Mouse (Mus musculus) olfactory bulb, adult 2 months (tissue): ENCODE measurements around the gene Efcab9. TPM values are rescaled to one million over a fixed set of nuclear protein-coding genes. Genes with fewer than 3 reads are reported as not detected.

Source experiments
- H3K27ac ChIP-seq: fragments of 200-500 bp; 2 replicates; pipeline ENCODE4 v1.5.1; 2012; ENCODE audit warnings: low read depth, low read length; ENCODE audit not compliant: insufficient read depth
- H3K4me1 ChIP-seq: fragments of 200-500 bp; 2 replicates; pipeline ENCODE4 v1.6.1; 2012; ENCODE audit warnings: low read length; ENCODE audit not compliant: control insufficient read depth, insufficient read depth
- H3K4me3 ChIP-seq: fragments of 200-500 bp; 2 replicates; pipeline ENCODE4 v1.5.1; 2012; ENCODE audit warnings: mild to moderate bottlenecking, low read depth, low read length, moderate library complexity; ENCODE audit not compliant: insufficient read depth
- CTCF ChIP-seq: fragments of 200-500 bp; IDR thresholded peaks from 2 replicates; pipeline ENCODE4 v1.5.1; 2012; ENCODE audit warnings: low read depth, mild to moderate bottlenecking, low read length, moderate library complexity; ENCODE audit not compliant: insufficient read depth
- POLR2A ChIP-seq: fragments of 200-500 bp; IDR thresholded peaks from 2 replicates; pipeline ENCODE4 v1.6.1; 2012; ENCODE audit warnings: mild to moderate bottlenecking, low read depth, low read length, moderate library complexity; ENCODE audit not compliant: insufficient read depth
- WGBS: fragments of 180-500 bp; shearing (Covaris S2); methylation state at CpG from one replicate; pipeline ENCODE4 v1.1.7; 2018; 5-methylcytosine and 5-hydroxymethylcytosine counted together
- polyA plus RNA-seq: library from polyadenylated mRNA; stranded (reverse); fragments of >200 nt; gene quantifications from 2 replicates; pipeline ENCODE4 v1.2.4, GENCODE M21; 2012; ENCODE audit warnings: low replicate concordance; ENCODE audit not compliant: missing spikeins, insufficient read depth, insufficient read length

The Efcab9 gene
- polyA plus RNA-seq, 1 experiment = not detected

- TF ChIP-seq CTCF = no peak
- TF ChIP-seq POLR2A = no peak
- H3K4me1 ChIP-seq = 0 out of 2 replicates have a peak, but pooled peaks cover 2% of the 10 kb centered on the region
- WGBS = 91% methylated on average over 7 of the region's 7 CpGs
- no peak overlapping the region for H3K27ac ChIP-seq
- no peak overlapping the region for H3K4me3 ChIP-seq
Measured at GRCm38 (mm10) chr11:32568060-32568459, 36.2 kb upstream of the Efcab9 start.

GRCm38 (mm10) chr11:32567000-32567855 is 35.3 kb upstream of the Efcab9 start:
- Histone ChIP-seq H3K4me3 (no peak overlapping the region), H3K27ac (no peak overlapping the region), H3K4me1 (0 out of 2 replicates have a peak, but pooled peaks cover 2% of the 10 kb centered on the region)
- WGBS = 88% methylated on average over 10 of the region's 10 CpGs
- TF ChIP-seq POLR2A = no peak
- TF ChIP-seq CTCF = no peak

- TF ChIP-seq POLR2A = no peak
- TF ChIP-seq CTCF = no peak
- H3K4me3 ChIP-seq = no peak overlapping the region
- 97% methylated on average over 6 of the region's 6 CpGs for WGBS
- H3K27ac ChIP-seq = no peak overlapping the region
- peaks cover 5% of the 10 kb centered on the region; the same call in 1 of the 2 replicates for H3K4me1 ChIP-seq
Measured at GRCm38 (mm10) chr11:32566184-32566583, 34.3 kb upstream of the Efcab9 start.

- WGBS = 75% methylated on average over 8 of the region's 8 CpGs
- TF ChIP-seq POLR2A = no peak
- no peak for TF ChIP-seq CTCF
- Histone ChIP-seq H3K27ac (no peak overlapping the region), H3K4me3 (no peak overlapping the region), H3K4me1 (peaks cover 5% of the 10 kb centered on the region; the same call in 1 of the 2 replicates)
Measured at GRCm38 (mm10) chr11:32565088-32565487, 33.2 kb upstream of the Efcab9 start.

GRCm38 (mm10) chr11:32564629-32565028 is 32.7 kb upstream of the Efcab9 start:
- no peak overlapping the region for H3K27ac ChIP-seq
- WGBS = 86% methylated on average over 4 of the region's 4 CpGs
- H3K4me1 ChIP-seq = peaks cover 5% of the 10 kb centered on the region; the same call in 1 of the 2 replicates
- H3K4me3 ChIP-seq = no peak overlapping the region
- TF ChIP-seq CTCF = no peak
- TF ChIP-seq POLR2A = no peak

GRCm38 (mm10) chr11:32563660-32564059 is 31.8 kb upstream of the Efcab9 start:
- H3K4me1 ChIP-seq = peaks cover 5% of the 10 kb centered on the region; the same call in 1 of the 2 replicates
- WGBS = 80% methylated on average over 3 of the region's 3 CpGs
- no peak overlapping the region for H3K27ac ChIP-seq
- TF ChIP-seq CTCF = no peak
- TF ChIP-seq POLR2A = no peak
- H3K4me3 ChIP-seq = no peak overlapping the region

- WGBS = 82% methylated on average over 5 of the region's 5 CpGs
- Histone ChIP-seq H3K4me1 (peaks cover 5% of the 10 kb centered on the region; the same call in 1 of the 2 replicates), H3K27ac (no peak overlapping the region), H3K4me3 (no peak overlapping the region)
- TF ChIP-seq POLR2A (no peak), CTCF (no peak)
Measured at GRCm38 (mm10) chr11:32562706-32563105, 30.8 kb upstream of the Efcab9 start.

GRCm38 (mm10) chr11:32561465-32562355 is 29.8 kb upstream of the Efcab9 start:
- 81% methylated on average over 10 of the region's 10 CpGs for WGBS
- TF ChIP-seq CTCF (no peak), POLR2A (no peak)
- Histone ChIP-seq H3K27ac (no peak overlapping the region), H3K4me3 (no peak overlapping the region), H3K4me1 (peaks cover 5% of the 10 kb centered on the region; the same call in 1 of the 2 replicates)
